Mouse (Mus musculus): ENCODE data around the gene Zfp709. TPM values are rescaled to one million over a fixed set of nuclear protein-coding genes. Genes with fewer than 3 reads are reported as not detected.

Gene Zfp709
- polyA plus RNA-seq, 1 experiment from 2014 or later, result 11.1 TPM

Other genes with a start within 250 kb of the Zfp709 start
- gene Unc13a, start 210.3 kb upstream of the Zfp709 start, polyA plus RNA-seq (2014; fragmentation: Nextera tagmentation; extraction: Ambion mirVana), result 17.8 and 20.6 TPM in 2 replicates
- gene Jak3, start 205.7 kb upstream of the Zfp709 start, polyA plus RNA-seq (2014; fragmentation: Nextera tagmentation; extraction: Ambion mirVana), result 2.8 and 4.1 TPM in 2 replicates
- gene Insl3, start 192.8 kb upstream of the Zfp709 start, polyA plus RNA-seq (2014; fragmentation: Nextera tagmentation; extraction: Ambion mirVana), result 0.55 and 1.0 TPM in 2 replicates
- gene B3gnt3, start 180.2 kb upstream of the Zfp709 start, polyA plus RNA-seq (2014; fragmentation: Nextera tagmentation; extraction: Ambion mirVana), result 0.11 and 0.53 TPM in 2 replicates
- 49.1 and 62.7 TPM in 2 replicates for gene Fcho1, start 156.3 kb upstream of the Zfp709 start, polyA plus RNA-seq (2014; fragmentation: Nextera tagmentation; extraction: Ambion mirVana)
- gene Zfp882, start 26.6 kb downstream of the Zfp709 start, polyA plus RNA-seq (2014; fragmentation: Nextera tagmentation; extraction: Ambion mirVana), result 15.4 and 19.7 TPM in 2 replicates
- 40.8 and 44.9 TPM in 2 replicates for gene Zfp617, start 26.6 kb downstream of the Zfp709 start, polyA plus RNA-seq (2014; fragmentation: Nextera tagmentation; extraction: Ambion mirVana)
- 17.7 and 20.1 TPM in 2 replicates for gene Zfp961, start 69.0 kb downstream of the Zfp709 start, polyA plus RNA-seq (2014; fragmentation: Nextera tagmentation; extraction: Ambion mirVana)
- gene Cyp4f18, start 127.6 kb downstream of the Zfp709 start, polyA plus RNA-seq (2014; fragmentation: Nextera tagmentation; extraction: Ambion mirVana), result 0.66 and 0.68 TPM in 2 replicates
- gene Olfr372, start 159.2 kb downstream of the Zfp709 start, polyA plus RNA-seq (2014; fragmentation: Nextera tagmentation; extraction: Ambion mirVana), result not detected in 2 replicates
- not detected in 2 replicates for gene Olfr373, start 201.2 kb downstream of the Zfp709 start, polyA plus RNA-seq (2014; fragmentation: Nextera tagmentation; extraction: Ambion mirVana)
- gene Olfr374, start 225.0 kb downstream of the Zfp709 start, polyA plus RNA-seq (2014; fragmentation: Nextera tagmentation; extraction: Ambion mirVana), result 0.04 TPM in 1 of 2 replicates, not detected in the other

Measured in neural tube, embryonic 14.5 days (tissue).